Mouse (Mus musculus): ENCODE results near the gene Map3k5.

- TF ChIP-seq CTCF (IDR thresholded peaks at IDR 0.05; ENCODE audit: borderline replicate concordance, extremely low read depth, insufficient read depth, insufficient read length) (no peak), POLR2A (IDR thresholded peaks at IDR 0.05; ENCODE audit: borderline replicate concordance, extremely low read depth, insufficient read depth, insufficient read length, poor library complexity, severe bottlenecking) (no peak)
Measured at GRCm38 (mm10) chr10:20056859-20057644, 122.8 kb downstream of the Map3k5 start.
